Mouse (Mus musculus): Measurements from ENCODE around the gene Msx1.

DNA sequence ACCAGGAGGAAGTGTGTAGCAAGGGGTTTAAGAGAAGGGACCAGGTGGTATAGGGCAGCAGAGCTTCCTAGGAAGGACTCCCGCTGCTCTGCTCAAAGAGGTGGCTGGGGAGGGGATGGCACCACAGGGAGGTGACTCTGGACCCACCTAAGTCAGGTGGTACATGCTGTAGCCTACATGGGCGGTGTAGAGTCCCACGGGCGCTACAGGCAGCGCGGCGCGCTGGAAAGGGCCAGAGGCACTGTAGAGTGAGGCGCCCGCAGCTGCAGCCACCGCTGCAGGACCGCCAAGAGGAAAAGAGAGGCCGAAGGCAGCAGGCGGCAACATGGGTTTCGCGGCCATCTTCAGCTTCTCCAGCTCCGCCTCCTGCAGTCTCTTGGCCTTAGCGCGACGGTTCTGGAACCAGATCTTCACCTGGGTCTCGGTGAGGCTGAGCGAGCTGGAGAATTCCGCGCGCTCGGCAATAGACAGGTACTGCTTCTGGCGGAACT, 3.2 kb downstream of the Msx1 start:
- TF ChIP-seq CTCF (IDR thresholded peaks at IDR 0.05; ENCODE audit: insufficient read depth, low read length) = no peak
- no peak for TF ChIP-seq POLR2A (IDR thresholded peaks at IDR 0.05; ENCODE audit: borderline replicate concordance, extremely low read depth, low read depth, low read length)
